Mouse (Mus musculus) ES-E14 (cell line): Measurements from ENCODE around the gene Lztr1.

Source experiments
- CHD2 ChIP-seq: IDR thresholded peaks from 2 replicates; pipeline ENCODE4 v1.6.1; 2014; ENCODE audit warnings: mild to moderate bottlenecking, low read depth, low read length, inconsistent platforms
- HCFC1 ChIP-seq: IDR thresholded peaks from 2 replicates; pipeline ENCODE4 v1.6.1; 2012; ENCODE audit warnings: low read length, inconsistent platforms, borderline replicate concordance; ENCODE audit not compliant: insufficient read depth
- MAFK ChIP-seq: IDR thresholded peaks from 2 replicates; pipeline ENCODE4 v1.6.1; 2014; ENCODE audit warnings: mild to moderate bottlenecking, low read depth, low read length, inconsistent platforms; ENCODE audit not compliant: insufficient read depth
- ZC3H11A ChIP-seq: IDR thresholded peaks from 2 replicates; pipeline ENCODE4 v1.6.1; 2012; ENCODE audit warnings: low read depth, mild to moderate bottlenecking, inconsistent platforms, low read length, borderline replicate concordance
- ZNF384 ChIP-seq: IDR thresholded peaks from 2 replicates; pipeline ENCODE4 v1.6.1; 2012; ENCODE audit warnings: low read depth, low read length, inconsistent platforms

DNA sequence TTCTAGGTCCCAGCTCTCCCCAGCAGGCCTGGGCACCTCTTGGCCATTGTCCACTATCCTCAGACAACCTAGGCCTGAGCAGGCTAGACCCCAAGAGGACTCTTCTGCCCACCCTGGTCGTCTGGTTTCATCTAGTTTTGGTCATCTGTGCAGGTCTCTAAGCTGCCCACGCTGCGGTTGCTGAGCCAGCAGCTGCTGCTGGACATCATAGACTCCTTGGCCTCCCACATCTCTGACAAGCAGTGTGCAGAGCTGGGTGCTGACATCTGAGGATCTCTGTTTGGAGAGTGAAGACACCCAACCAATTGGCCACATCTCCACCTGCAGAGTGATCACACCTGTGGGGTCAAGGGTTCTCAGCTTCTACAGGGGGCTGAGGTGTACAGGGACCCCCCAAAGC is 17.0 kb downstream of the Lztr1 start:
- TF ChIP-seq ZNF384 (no peak), CHD2 (no peak), HCFC1 (no peak), ZC3H11A (no peak), MAFK (no peak)
